Mouse (Mus musculus) midbrain, embryonic 14.5 days (tissue): ENCODE measurements around the gene Hoxd13. TPM values are rescaled to one million over a fixed set of nuclear protein-coding genes. Genes with fewer than 3 reads are reported as not detected.

Source experiments
- ATAC-seq: fragments of 200-750 bp; cut with Nextera tagmentation; 2 replicates; pipeline ENCODE4 v1.8.0; 2017; ENCODE audit warnings: moderate number of reproducible peaks, moderate library complexity; ENCODE audit not compliant: low FRiP score, low TSS enrichment
- DNase-seq: peaks from one replicate; pipeline ENCODE4 v3.0.0-alpha.2; 2015
- H3K27ac ChIP-seq: fragments of 300-500 bp; sonication (generic); replicated peaks from 2 replicates; pipeline ENCODE4 v1.5.1; 2014; ENCODE audit warnings: mild to moderate bottlenecking, low read depth, low read length, moderate library complexity
- H3K27me3 ChIP-seq: fragments of 300-500 bp; sonication (generic); 2 replicates; pipeline ENCODE4 v1.6.1; 2014; ENCODE audit warnings: low read length, control low read depth, mixed read lengths; ENCODE audit not compliant: control insufficient read depth, insufficient read depth
- H3K36me3 ChIP-seq: fragments of 300-500 bp; sonication (generic); 2 replicates; pipeline ENCODE4 v1.6.1; 2014; ENCODE audit warnings: low read length, control low read depth; ENCODE audit not compliant: control insufficient read depth, insufficient read depth
- H3K4me1 ChIP-seq: fragments of 300-500 bp; sonication (generic); 2 replicates; pipeline ENCODE4 v1.6.1; 2014; ENCODE audit warnings: mild to moderate bottlenecking, antibody characterized with exemption, low read length, control low read depth; ENCODE audit not compliant: control insufficient read depth, insufficient read depth
- H3K4me2 ChIP-seq: fragments of 300-500 bp; sonication (generic); 2 replicates; pipeline ENCODE4 v1.6.1; 2014; ENCODE audit warnings: mild to moderate bottlenecking, low read length, moderate library complexity
- H3K4me3 ChIP-seq: fragments of 300-500 bp; sonication (generic); replicated peaks from 2 replicates; pipeline ENCODE4 v1.5.1; 2014; ENCODE audit warnings: low read depth, low read length
- H3K9ac ChIP-seq: fragments of 300-500 bp; sonication (generic); replicated peaks from 2 replicates; pipeline ENCODE4 v1.6.1; 2014; ENCODE audit warnings: mild to moderate bottlenecking, low read length, moderate library complexity
- H3K9me3 ChIP-seq: fragments of 300-500 bp; sonication (generic); 2 replicates; pipeline ENCODE4 v1.6.1; 2016; ENCODE audit warnings: low read length, control low read depth, mixed read lengths; ENCODE audit not compliant: control insufficient read depth
- WGBS: fragments of 180-500 bp; shearing (Covaris S2); extraction: QIAGEN DNeasy Blood & Tissue Kit; methylation state at CpG from one replicate; pipeline ENCODE4 v1.1.7; 2014; 5-methylcytosine and 5-hydroxymethylcytosine counted together
- polyA plus RNA-seq: library from polyadenylated mRNA; unstranded; fragments of >200 nt; fragmentation: Nextera tagmentation; extraction: Ambion mirVana; gene quantifications from 2 replicates; pipeline ENCODE4 v1.2.1, GENCODE M21; 2014

Gene Hoxd13
- polyA plus RNA-seq, 1 experiment from 2014 or later, result 0.11 TPM

DNA sequence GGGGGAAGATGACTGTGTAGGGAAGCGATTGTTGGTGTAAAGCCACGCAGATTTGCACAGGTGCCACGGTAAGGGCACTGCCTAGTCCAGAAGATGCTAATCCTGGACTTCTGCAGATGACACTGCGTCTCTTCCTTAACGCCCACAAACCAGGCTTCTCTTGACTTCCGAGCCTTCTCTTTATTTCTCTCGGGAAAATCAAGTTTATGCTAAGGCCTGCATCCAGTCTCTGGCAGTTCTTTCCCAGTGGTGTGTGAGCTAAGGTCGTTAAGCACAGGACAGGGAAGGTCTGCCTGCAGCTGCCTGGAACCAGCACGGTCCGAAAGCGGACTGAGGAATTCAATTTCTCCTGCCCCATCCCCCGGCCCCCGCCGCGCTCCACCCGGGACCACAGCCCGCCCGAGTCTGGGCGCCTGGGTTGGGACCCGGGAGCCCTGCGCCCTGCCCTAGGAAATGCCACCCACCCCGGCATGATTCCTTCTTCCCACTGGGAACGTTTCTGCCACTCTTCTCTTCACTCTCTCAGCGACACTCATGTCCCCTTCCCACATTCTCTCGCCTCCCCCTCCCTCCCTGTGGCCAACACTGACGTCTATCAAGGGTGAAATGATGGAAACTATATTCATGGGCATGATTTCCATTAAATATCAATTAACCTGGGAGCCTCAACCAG lies 35.7 kb downstream of the Hoxd13 start:
- Histone ChIP-seq H3K36me3 (no peaks in the 10 kb centered on the region), H3K9me3 (no peaks in the 10 kb centered on the region), H3K27me3 (peaks cover 95% of the 10 kb centered on the region), H3K4me1 (no peaks in the 10 kb centered on the region), H3K9ac (no peak overlapping the region), H3K4me2 (no peak overlapping the region), H3K27ac (no peak overlapping the region), H3K4me3 (no peak overlapping the region)
- WGBS, result 1% methylated on average over 26 of the region's 26 CpGs
- ATAC-seq, result no peak
- no peak for DNase-seq

GRCm38 (mm10) chr2:74704393-74704998 lies 36.4 kb downstream of the Hoxd13 start, which contains the start of gene Hoxd8:
TSS of gene Hoxd8 (plus strand) at chr2:74704615.
- Histone ChIP-seq H3K9ac (no peak within 1 kb of the TSS), H3K9me3 (no peaks in the 10 kb centered on the region), H3K4me2 (peak within 1 kb of the TSS; percentile 51), H3K4me3 (peak within 1 kb of the TSS; percentile 24), H3K27me3 (peaks cover 95% of the 10 kb centered on the region), H3K36me3 (no peaks in the 10 kb centered on the region), H3K4me1 (no peaks in the 10 kb centered on the region), H3K27ac (no peak within 1 kb of the TSS)
- no peak for DNase-seq
- WGBS, result under 1% methylated on average over 48 of the region's 52 CpGs
- ATAC-seq, result no peak

GRCm38 (mm10) chr2:74704999-74705466 lies 36.9 kb downstream of the Hoxd13 start:
- no peaks in the 10 kb centered on the region for H3K9me3 ChIP-seq
- H3K27me3 ChIP-seq, result peaks cover 94% of the 10 kb centered on the region
- no peak for DNase-seq
- no peak overlapping the region for H3K9ac ChIP-seq
- peak overlapping the region; percentile 24 for H3K4me3 ChIP-seq
- peak overlapping the region; percentile 51 for H3K4me2 ChIP-seq
- ATAC-seq, result no peak
- no peaks in the 10 kb centered on the region for H3K36me3 ChIP-seq
- H3K4me1 ChIP-seq, result no peaks in the 10 kb centered on the region
- under 1% methylated on average over 62 of the region's 66 CpGs for WGBS
- no peak overlapping the region for H3K27ac ChIP-seq

DNA sequence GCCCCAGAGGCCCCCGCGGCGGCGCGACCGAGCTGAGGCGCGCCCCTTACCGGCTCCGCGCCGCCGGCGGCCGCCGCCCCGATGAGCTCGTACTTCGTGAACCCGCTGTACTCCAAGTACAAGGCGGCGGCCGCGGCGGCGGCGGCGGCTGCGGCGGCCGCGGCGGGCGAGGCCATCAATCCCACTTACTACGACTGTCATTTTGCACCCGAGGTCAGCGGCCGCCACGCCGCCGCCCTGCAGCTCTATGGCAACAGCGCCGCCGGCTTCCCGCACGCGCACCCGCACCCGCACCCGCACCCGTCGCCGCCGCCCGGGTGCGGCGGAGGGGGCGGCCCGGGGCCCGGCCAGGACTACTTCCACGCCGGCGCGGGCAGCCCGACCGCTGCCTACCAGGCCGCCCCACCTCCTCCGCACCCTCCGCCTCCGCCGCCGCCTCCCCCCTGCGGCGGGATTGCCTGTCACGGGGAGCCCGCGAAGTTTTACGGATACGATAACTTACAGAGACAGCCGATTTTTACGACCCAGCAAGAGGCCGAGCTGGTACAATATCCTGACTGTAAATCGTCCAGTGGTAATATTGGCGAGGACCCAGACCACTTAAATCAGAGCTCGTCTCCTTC lies 37.5 kb downstream of the Hoxd13 start:
- ATAC-seq (no peak), DNase-seq (no peak)
- Histone ChIP-seq H3K4me1 (no peaks in the 10 kb centered on the region), H3K4me3 (peak overlapping the region; percentile 24), H3K27ac (no peak overlapping the region), H3K4me2 (peak overlapping the region; percentile 51), H3K9me3 (no peaks in the 10 kb centered on the region), H3K27me3 (peaks cover 94% of the 10 kb centered on the region), H3K9ac (no peak overlapping the region), H3K36me3 (no peaks in the 10 kb centered on the region)
- WGBS, result under 1% methylated on average over 69 of the region's 85 CpGs

DNA sequence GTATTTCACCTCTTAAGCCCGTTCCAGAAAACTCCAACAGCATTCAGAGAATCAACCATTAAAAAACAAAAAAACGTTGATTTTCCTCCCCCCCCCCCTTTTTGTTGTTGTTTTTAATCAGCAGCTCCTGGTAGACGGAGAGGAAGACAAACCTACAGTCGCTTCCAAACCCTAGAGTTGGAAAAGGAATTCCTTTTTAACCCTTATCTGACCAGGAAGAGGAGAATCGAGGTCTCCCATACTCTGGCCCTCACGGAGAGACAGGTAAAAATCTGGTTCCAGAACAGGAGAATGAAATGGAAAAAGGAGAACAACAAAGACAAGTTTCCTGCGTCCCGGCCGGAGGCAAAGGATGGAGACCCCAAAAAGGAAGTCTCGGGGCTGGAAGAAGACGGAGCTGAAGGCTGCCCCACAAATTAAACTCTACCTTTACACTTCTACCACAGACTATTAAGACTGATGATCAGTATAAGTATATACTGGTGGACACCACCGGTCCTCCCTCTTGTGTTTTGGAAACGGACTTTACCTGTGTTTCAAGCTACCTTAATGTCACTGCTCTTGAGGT lies 38.4 kb downstream of the Hoxd13 start:
- H3K9me3 ChIP-seq, result no peaks in the 10 kb centered on the region
- H3K4me3 ChIP-seq, result no peak overlapping the region
- H3K36me3 ChIP-seq, result no peaks in the 10 kb centered on the region
- H3K27me3 ChIP-seq, result peaks cover 94% of the 10 kb centered on the region
- no peak overlapping the region for H3K9ac ChIP-seq
- H3K4me2 ChIP-seq, result no peak overlapping the region
- 2% methylated on average over 13 of the region's 13 CpGs for WGBS
- no peaks in the 10 kb centered on the region for H3K4me1 ChIP-seq
- ATAC-seq (no peak), DNase-seq (no peak)
- no peak overlapping the region for H3K27ac ChIP-seq

GRCm38 (mm10) chr2:74707599-74707998 lies 39.5 kb downstream of the Hoxd13 start:
- H3K36me3 ChIP-seq, result no peaks in the 10 kb centered on the region
- H3K9ac ChIP-seq, result no peak overlapping the region
- H3K27me3 ChIP-seq, result peaks cover 96% of the 10 kb centered on the region
- no peak overlapping the region for H3K4me3 ChIP-seq
- H3K4me1 ChIP-seq, result 0 out of 2 replicates have a peak, but pooled peaks cover 4% of the 10 kb centered on the region
- WGBS, result 7% methylated on average over 7 of the region's 7 CpGs
- no peak for ATAC-seq
- H3K4me2 ChIP-seq, result no peak overlapping the region
- no peak overlapping the region for H3K27ac ChIP-seq
- no peaks in the 10 kb centered on the region for H3K9me3 ChIP-seq
- no peak for DNase-seq

- ATAC-seq, result no peak
- no peak overlapping the region for H3K4me3 ChIP-seq
- 2% methylated on average over 4 of the region's 4 CpGs for WGBS
Measured at GRCm38 (mm10) chr2:74708676-74709075, 40.6 kb downstream of the Hoxd13 start.

GRCm38 (mm10) chr2:74709465-74710419 lies 41.6 kb downstream of the Hoxd13 start:
- Histone ChIP-seq H3K27me3 (peaks cover 96% of the 10 kb centered on the region), H3K36me3 (no peaks in the 10 kb centered on the region), H3K9ac (no peak overlapping the region), H3K4me2 (no peak overlapping the region), H3K9me3 (no peaks in the 10 kb centered on the region), H3K27ac (no peak overlapping the region), H3K4me1 (0 out of 2 replicates have a peak, but pooled peaks cover 4% of the 10 kb centered on the region), H3K4me3 (no peak overlapping the region)
- WGBS, result 5% methylated on average over 5 of the region's 5 CpGs
- no peak for DNase-seq
- ATAC-seq, result no peak

More at GRCm38 (mm10) chr2:74708676-74709075, 40.6 kb downstream of the Hoxd13 start:
- H3K27me3 ChIP-seq, result peaks cover 96% of the 10 kb centered on the region
- H3K9me3 ChIP-seq, result no peaks in the 10 kb centered on the region
- no peak overlapping the region for H3K4me2 ChIP-seq
- H3K4me1 ChIP-seq, result 0 out of 2 replicates have a peak, but pooled peaks cover 4% of the 10 kb centered on the region
- no peak overlapping the region for H3K27ac ChIP-seq
- no peaks in the 10 kb centered on the region for H3K36me3 ChIP-seq
- DNase-seq, result no peak
- no peak overlapping the region for H3K9ac ChIP-seq
